Mouse (Mus musculus) A20 (cell line): ENCODE data around the gene E330034G19Rik.
"Not testable (repeated sequence)": the region's sequence is repeated elsewhere in the genome, so short reads cannot be mapped to it uniquely, and the experiment has no call there.

Experiments used
- DNase-seq: peaks from one replicate; pipeline ENCODE4 v3.0.0-alpha.2; 2011; ENCODE audit warnings: low read depth, low spot score

The E330034G19Rik gene

GRCm38 (mm10) chr14:24347007-24347406 lies 54.0 kb downstream of the E330034G19Rik start:
- DNase-seq, result not testable (repeated sequence)

- DNase-seq, result peak; percentile 89
Observed at GRCm38 (mm10) chr14:24358295-24358951, 65.4 kb downstream of the E330034G19Rik start.
